Mouse (Mus musculus) lung, postnatal 0 days (tissue): Measurements from ENCODE around the gene Ror1.

Experiments
- CTCF ChIP-seq: IDR thresholded peaks from 2 replicates; pipeline ENCODE4 v1.5.1; 2016; ENCODE audit warnings: antibody characterized with exemption, mild to moderate bottlenecking
- EP300 ChIP-seq: IDR thresholded peaks from 2 replicates; pipeline ENCODE4 v1.6.1; 2016; ENCODE audit warnings: antibody characterized with exemption, mild to moderate bottlenecking, control low read depth

DNA sequence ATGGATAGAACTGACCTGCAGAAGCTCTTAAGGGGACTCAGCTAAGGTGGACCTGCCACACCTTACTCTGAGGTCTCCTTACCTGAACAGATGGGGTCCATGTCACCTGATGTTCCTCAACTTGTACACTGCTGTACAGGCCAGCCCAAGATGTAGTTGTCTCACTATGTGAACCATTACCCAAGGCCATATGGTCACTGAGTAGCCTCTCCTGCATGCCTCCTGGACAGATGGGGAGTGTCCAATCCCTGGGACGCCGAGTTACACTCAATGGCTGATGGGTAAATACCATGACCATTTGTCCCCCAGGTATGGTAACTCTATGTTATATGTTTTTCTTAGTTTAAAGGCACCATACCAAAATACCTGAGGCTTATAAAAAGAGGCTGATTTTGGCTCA, 29.9 kb upstream of the Ror1 start:
- TF ChIP-seq CTCF (no peak), EP300 (no peak)
